Mouse (Mus musculus) heart, postnatal 0 days (tissue): ENCODE results near the gene Pagr1b.

Experiments
- CTCF ChIP-seq: IDR thresholded peaks from 2 replicates; pipeline ENCODE4 v1.5.1; 2016; ENCODE audit warnings: antibody characterized with exemption, control low read depth, low read depth
- EP300 ChIP-seq: IDR thresholded peaks from 2 replicates; pipeline ENCODE4 v1.6.1; 2016; ENCODE audit warnings: antibody characterized with exemption, low read depth

- TF ChIP-seq CTCF (no peak), EP300 (no peak)
Measured at GRCm38 (mm10) chr7:127014320-127014719, 2.0 kb downstream of the Pagr1b start, which contains the start of gene Mvp.
